In genomic region chr12:110372986-110373385, GRCm38 (mm10) we compare ENCODE assay signal across 7 mouse cellular contexts.
DNase-seq lines count a peak whose midpoint lies in the region; ATAC-seq and TF ChIP-seq lines count a peak whose summit lies in the region.

No protein-coding gene starts in this region.

- H3K36me3 ChIP-seq in lung, embryonic 14.5 days (ENCODE audit: insufficient read depth) = no peaks in the 10 kb centered on the region
- no peaks in the 10 kb centered on the region for H3K36me3 ChIP-seq in hindbrain, embryonic 13.5 days
- H3K36me3 ChIP-seq in midbrain, embryonic 11.5 days (ENCODE audit: control insufficient read depth, insufficient read depth, low read length) = no peaks in the 10 kb centered on the region

- H3K9ac ChIP-seq in lung, embryonic 14.5 days = no peak overlapping the region
- H3K9ac ChIP-seq in hindbrain, embryonic 13.5 days = no peak overlapping the region
- H3K9ac ChIP-seq in midbrain, embryonic 11.5 days (ENCODE audit: low read length) = no peak overlapping the region

- no peak for TF ChIP-seq CTCF in lung, embryonic 14.5 days (IDR thresholded peaks at IDR 0.05; ENCODE audit: low read depth)

- no peak for DNase-seq in lung, embryonic 14.5 days
- no peak for DNase-seq in lung, postnatal 4 days
- no peak for DNase-seq in midbrain, embryonic 11.5 days (ENCODE audit: low spot score, missing footprints)
- no peak for DNase-seq in gastrocnemius, postnatal 4 days (ENCODE audit: low spot score in 2 of 2)
- no peak for DNase-seq in lung, postnatal 25 days (ENCODE audit: low spot score)

- WGBS in lung, embryonic 14.5 days = 55% methylated on average over 9 of the region's 9 CpGs
- WGBS in hindbrain, embryonic 13.5 days = 32% methylated on average over 9 of the region's 9 CpGs
- WGBS in midbrain, embryonic 11.5 days = 57% methylated on average over 9 of the region's 9 CpGs

- peaks cover 26% of the 10 kb centered on the region for H3K27me3 ChIP-seq in lung, embryonic 14.5 days (ENCODE audit: insufficient read depth, low read length)
- peaks cover 35% of the 10 kb centered on the region for H3K27me3 ChIP-seq in hindbrain, embryonic 13.5 days
- peaks cover 15% of the 10 kb centered on the region for H3K27me3 ChIP-seq in midbrain, embryonic 11.5 days (ENCODE audit: control insufficient read depth, insufficient read depth, low read length)

- H3K4me3 ChIP-seq in lung, embryonic 14.5 days (ENCODE audit: low read depth, low read length) = no peak overlapping the region
- no peak overlapping the region for H3K4me3 ChIP-seq in hindbrain, embryonic 13.5 days
- no peak overlapping the region for H3K4me3 ChIP-seq in midbrain, embryonic 11.5 days (ENCODE audit: low read depth, low read length)

- no peaks in the 10 kb centered on the region for H3K4me1 ChIP-seq in lung, embryonic 14.5 days (ENCODE audit: insufficient read depth)
- H3K4me1 ChIP-seq in hindbrain, embryonic 13.5 days (replicated peaks) = peaks cover 48% of the 10 kb centered on the region
- H3K4me1 ChIP-seq in midbrain, embryonic 11.5 days (ENCODE audit: control insufficient read depth, insufficient read depth, low read length) = peaks cover 20% of the 10 kb centered on the region

- H3K4me2 ChIP-seq in lung, embryonic 14.5 days = no peak overlapping the region
- peak overlapping the region; percentile 40 for H3K4me2 ChIP-seq in hindbrain, embryonic 13.5 days
- H3K4me2 ChIP-seq in midbrain, embryonic 11.5 days = no peak overlapping the region

- H3K27ac ChIP-seq in lung, embryonic 14.5 days (ENCODE audit: low read depth) = no peak overlapping the region
- H3K27ac ChIP-seq in hindbrain, embryonic 13.5 days = no peak overlapping the region
- H3K27ac ChIP-seq in midbrain, embryonic 11.5 days (ENCODE audit: low read depth, low read length) = no peak overlapping the region

- ATAC-seq in lung, embryonic 14.5 days (ENCODE audit: insufficient read depth) = peak; percentile 28; the same call in 1 of the 2 replicates
- ATAC-seq in hindbrain, embryonic 13.5 days (ENCODE audit: low FRiP score) = peak; percentile 41; the same call in 1 of the 2 replicates
- peak; percentile 20; the same call in 1 of the 2 replicates for ATAC-seq in midbrain, embryonic 11.5 days (ENCODE audit: low FRiP score)
- ATAC-seq in granulocyte monocyte progenitor cell, adult 5-6 weeks (replicated peaks; ENCODE audit: poor library complexity, severe bottlenecking) = no peak

- no peaks in the 10 kb centered on the region for H3K9me3 ChIP-seq in lung, embryonic 14.5 days (ENCODE audit: low read depth, low read length)
- no peaks in the 10 kb centered on the region for H3K9me3 ChIP-seq in hindbrain, embryonic 13.5 days
- H3K9me3 ChIP-seq in midbrain, embryonic 11.5 days (ENCODE audit: control insufficient read depth, low read length) = no peaks in the 10 kb centered on the region
